Mouse (Mus musculus) urinary bladder, postnatal 14 days (tissue): ENCODE data around the gene Cbr3.
"Not testable (repeated sequence)": the region's sequence is repeated elsewhere in the genome, so short reads cannot be mapped to it uniquely, and the experiment has no call there.

ENCODE experiments used
- DNase-seq: peaks from one replicate; pipeline ENCODE4 v3.0.0; 2021; ENCODE audit warnings: low spot score

The Cbr3 gene

DNA sequence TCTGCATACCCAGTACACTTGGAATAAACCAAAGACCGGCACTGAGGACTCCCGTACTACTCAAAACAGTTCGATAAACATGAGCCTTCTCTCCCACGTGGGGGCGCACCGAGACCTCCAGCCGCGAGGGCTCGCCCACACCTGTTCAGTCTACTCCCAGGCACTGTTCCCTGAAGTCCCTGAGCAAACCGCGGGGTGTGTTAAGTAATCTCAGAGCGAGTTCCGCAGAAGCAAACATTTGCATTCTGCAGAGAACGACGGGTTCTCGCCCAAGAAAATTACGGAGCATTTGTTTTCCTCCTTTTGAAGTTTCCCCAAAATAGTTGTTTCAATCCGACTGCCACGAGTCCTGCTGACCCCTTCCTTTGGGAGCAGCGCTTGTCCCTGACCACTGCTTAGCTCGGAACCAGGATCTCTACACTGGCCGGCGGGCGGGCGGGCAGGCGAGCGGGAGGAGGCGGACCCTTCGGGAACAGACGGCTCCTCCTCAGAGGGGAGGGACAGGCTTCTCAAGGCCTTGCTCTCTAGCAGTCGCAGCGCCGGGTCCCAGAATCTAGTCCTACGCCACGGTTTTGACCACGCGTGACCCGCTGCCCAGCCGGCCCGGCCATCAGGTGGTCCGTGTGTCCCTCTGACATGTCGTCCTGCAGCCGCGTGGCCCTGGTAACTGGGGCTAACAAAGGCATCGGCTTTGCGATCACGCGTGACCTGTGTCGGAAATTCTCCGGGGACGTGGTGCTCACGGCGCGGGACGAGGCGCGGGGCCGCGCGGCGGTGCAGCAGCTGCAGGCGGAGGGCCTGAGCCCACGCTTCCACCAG lies at the start of gene Cbr3:
TSS of gene Cbr3 (plus strand) at position 527 of the 819 bp plus-strand sequence.
- DNase-seq: peak; percentile 79

GRCm38 (mm10) chr16:93644006-93644405 lies 39.0 kb upstream of the Cbr3 start:
- no peak for DNase-seq

- no peak for DNase-seq
Measured at GRCm38 (mm10) chr16:93648441-93649183, 34.4 kb upstream of the Cbr3 start.

DNA sequence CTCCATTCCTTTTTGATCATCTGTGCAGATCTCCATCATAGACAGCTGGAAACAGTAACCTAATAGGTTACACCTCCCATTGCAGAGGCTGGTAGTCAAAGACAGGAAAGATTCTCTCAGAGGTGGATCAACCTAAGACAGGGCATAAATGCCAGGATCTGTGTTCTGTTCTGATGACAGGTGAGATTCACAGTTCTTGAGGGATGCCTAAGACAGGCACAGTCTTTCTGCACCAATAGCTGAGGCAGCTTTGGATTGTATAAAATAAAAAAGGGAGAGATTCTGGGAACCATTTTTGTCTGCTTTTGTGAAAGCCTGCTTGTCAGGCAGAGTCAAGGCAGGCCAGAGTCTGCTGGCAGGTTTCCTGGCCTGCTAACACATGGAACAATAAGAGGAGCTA lies 15.0 kb upstream of the Cbr3 start:
- no peak for DNase-seq

GRCm38 (mm10) chr16:93669521-93669920 lies 13.5 kb upstream of the Cbr3 start:
- DNase-seq: no peak

- DNase-seq: not testable (repeated sequence)
Measured at GRCm38 (mm10) chr16:93670466-93670865, 12.5 kb upstream of the Cbr3 start.

DNA sequence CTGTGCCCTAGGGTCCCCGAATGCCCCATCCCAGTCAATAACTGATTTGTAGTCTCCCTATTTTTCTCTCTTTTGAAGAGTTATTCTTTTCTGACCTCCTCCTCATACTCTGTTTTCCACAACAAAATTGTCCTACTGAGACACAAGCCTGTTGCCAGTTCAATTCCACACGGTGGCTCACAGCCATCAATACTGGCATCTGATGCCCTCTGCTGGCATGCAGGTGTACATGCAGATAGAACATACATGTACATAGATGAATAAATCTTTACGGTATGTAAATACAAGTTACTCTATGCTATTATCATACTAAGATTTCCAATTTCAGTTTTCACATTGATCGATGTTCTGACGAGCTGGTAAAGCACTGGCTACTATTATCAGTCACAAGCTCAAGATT lies 12.0 kb upstream of the Cbr3 start:
- DNase-seq: no peak

- no peak for DNase-seq
Measured at GRCm38 (mm10) chr16:93676376-93676775, 6.6 kb upstream of the Cbr3 start.

- DNase-seq: no peak
Measured at GRCm38 (mm10) chr16:93678206-93678605, 4.8 kb upstream of the Cbr3 start.

- DNase-seq: no peak
Measured at GRCm38 (mm10) chr16:93679165-93679564, 3.9 kb upstream of the Cbr3 start.

DNA sequence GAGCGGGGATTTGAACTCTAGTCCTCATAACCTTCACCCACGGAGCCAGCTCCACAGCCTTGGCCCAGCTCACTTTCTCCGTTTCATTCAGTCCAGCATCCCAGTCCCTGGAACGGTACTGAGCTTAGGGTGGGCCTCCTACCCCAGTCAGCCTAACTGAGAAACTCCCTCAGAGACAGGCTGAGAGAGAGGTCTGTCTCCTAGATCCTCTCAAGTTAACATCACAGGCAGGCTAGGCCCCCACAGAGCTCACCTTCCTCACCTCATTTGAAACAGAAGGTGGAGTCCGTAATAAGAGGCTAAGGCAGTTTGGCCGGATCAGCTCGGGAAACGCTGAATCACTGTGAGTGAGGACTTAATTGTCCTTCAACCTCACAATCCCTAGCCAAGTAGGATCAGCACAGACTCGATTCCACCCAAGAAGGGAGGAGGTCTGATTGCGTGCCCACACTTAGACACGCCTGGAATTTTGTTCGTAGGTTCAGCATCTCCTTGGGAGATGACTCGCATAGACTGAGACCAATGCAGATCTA lies 793 bp upstream of the Cbr3 start:
- no peak for DNase-seq

GRCm38 (mm10) chr16:93683508-93684236 lies 657 bp downstream of the Cbr3 start:
- peak; percentile 19 for DNase-seq

DNA sequence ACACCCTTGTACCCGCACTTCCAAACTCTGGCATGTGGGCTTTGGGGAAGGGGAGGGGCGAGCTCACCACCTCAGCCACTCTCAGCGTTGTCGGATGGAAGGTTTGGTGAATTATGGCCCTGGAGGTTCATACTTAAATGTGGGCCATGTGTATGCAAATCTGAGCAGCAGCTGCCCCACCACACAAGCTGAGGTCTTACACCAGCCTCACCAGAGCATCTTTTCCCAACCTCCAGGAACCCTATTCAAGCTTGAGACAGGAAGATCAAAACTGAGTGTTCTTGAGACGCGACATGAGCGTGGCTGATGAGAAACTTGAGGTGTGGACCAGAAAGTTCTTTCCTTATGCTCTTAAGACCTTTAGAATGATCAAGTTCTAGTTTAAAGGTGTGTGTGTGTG lies 1.4 kb downstream of the Cbr3 start:
- DNase-seq: no peak

DNA sequence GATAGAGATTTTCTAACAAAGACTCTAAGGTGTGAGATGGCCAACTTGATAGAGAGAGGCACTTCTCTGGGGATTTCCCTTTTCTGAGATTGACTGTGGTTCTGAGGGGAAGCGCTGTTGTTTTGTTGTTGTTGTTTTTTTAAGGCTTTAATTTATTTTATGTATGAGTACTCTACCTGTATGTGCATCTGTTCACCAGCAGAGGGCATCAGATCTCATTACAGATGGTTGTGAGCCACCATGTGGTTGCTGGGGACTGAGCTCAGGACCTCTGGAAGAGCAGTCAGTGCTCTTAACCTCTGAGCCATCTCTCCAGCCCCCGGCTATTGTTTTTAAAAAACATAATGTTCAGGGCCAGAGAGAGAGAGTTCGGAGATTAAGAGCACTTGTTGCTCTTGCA lies 2.8 kb downstream of the Cbr3 start:
- not testable (repeated sequence) for DNase-seq

DNA sequence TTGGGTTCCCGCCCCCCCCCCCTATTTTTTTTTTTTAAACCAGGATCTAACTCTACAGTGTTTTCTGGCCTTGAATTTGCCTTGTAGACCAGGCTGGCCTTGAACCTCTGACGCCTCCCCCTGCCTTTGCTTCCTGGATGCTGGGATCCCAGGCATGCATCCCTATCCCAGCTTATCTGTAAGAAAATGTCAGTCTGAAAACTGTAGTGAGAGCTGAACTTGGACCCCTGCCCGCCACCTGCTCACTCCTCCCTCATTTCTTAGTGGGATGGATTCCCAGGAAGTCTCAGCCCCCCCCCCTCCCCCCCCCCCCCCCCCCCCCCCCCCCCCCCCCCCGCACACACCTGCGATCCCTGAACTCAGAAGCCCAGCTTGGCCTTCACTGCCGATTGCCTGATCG lies 3.4 kb downstream of the Cbr3 start:
- no peak for DNase-seq

- no peak for DNase-seq
Measured at GRCm38 (mm10) chr16:93686945-93687344, 3.9 kb downstream of the Cbr3 start.

DNA sequence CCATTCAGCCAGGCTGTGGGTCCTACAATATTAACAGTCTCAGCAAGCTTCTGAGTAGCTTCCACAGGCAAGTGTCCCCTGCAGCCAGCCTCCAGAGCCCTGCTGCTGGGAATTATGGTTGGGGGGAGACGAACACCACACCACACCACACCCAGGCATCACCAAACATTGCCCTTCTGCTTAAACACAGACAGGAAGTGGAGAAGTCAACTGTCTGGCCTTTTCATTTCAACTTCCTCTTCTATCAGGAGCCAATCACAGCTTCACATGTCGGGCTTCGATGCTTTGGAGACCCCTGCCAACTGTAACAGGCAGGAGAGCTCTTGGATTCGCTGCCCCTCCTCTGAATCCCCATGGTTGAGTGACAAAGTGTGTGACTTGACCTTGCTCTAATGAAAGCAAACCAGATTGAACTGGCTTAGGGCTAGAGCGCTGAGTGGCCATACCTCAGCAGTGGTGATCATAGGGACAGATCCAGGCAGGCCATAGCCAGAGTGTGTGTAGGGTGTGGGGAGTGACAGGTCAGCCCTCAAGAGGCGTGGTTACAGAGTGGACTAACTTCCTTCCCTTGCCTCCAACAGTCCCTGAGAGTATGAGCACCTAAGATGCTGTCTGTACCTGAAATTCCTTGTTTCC lies 8.3 kb downstream of the Cbr3 start:
- no peak for DNase-seq

DNA sequence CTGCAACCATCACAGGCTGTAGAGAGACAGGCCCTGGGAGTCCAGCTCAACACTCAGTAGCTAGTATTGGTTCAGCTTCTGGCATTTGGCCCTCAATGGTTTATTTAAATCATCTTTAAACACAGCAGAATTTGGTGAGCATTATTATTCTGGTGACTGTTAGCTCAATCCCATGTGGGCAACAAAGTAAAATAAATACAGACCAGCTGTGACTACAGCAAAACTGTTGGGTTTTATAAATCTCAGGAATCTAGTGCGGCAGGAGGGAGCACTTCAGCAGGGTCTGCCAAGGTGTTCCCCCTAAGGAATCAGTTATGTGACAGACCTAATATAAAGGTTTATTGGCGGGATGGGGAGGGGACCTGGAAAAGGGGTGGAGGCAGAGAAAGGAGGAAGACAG lies 9.7 kb downstream of the Cbr3 start:
- no peak for DNase-seq

DNA sequence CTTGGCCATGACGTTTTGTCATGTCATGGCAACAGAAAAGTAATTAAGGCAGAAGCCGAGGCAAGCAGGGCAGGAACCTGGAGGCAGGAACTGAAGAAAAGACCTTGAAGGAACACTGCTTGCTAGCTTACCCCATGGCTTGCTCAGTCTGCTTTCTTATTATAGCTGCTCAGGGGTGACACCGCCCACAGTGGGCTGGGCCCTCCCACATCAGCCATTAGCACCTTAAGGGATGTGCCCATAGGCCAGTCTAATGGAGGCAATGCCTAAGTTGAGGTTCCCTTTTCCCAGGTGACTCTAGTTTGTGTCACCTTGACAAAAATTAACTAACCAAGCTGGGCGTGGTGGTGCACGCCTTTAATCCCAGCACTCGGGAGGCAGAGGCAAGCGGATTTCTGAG lies 24.1 kb downstream of the Cbr3 start:
- DNase-seq: no peak

- DNase-seq: no peak
Measured at GRCm38 (mm10) chr16:93709217-93709616, 26.2 kb downstream of the Cbr3 start.

GRCm38 (mm10) chr16:93710924-93711323 lies 27.9 kb downstream of the Cbr3 start:
- peak; percentile 70 for DNase-seq
